In the genomic region with DNA sequence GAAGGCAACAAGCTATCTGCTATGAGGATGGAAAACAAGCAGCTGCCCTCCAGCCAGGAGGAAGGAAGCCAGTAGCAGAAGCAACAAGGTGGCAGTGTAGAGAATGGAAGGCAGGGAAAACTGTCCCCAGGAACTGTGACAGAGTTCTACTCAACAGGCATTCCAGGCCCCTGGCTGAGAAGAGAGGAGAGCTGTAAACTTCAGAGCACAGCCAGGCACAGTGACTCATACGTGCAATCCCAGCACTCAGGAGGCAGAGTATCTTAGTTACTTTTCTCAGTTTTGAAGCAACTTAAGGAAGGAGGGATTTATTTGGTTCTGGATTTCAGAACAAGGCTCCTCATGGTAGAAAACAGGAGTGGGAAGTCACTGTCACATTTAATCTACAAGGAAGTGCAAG, we compare ENCODE assay signal across 10 mouse cellular contexts. TPM values are rescaled to one million over a fixed set of nuclear protein-coding genes. Genes with fewer than 3 reads are reported as not detected.
DNase-seq lines count a peak whose midpoint lies in the region; ATAC-seq lines count a peak whose summit lies in the region.
"Had no signal": no experiment of that assay in that cellular context is flagged by ENCODE, and none has a peak within 500 bp of the region (broad histone marks: within the 10 kb centered on the region; RNA-seq: fewer than 3 reads in every experiment).

No protein-coding gene starts in this region.

- H3K9ac ChIP-seq in heart, embryonic 15.5 days = peak overlapping the region; percentile 23
- H3K9ac ChIP-seq in stomach, embryonic 14.5 days (replicated peaks; ENCODE audit: low read depth, low read length) = no peak overlapping the region
- no peak overlapping the region for H3K9ac ChIP-seq in forebrain, embryonic 15.5 days (replicated peaks)

- DNase-seq in heart, adult 18-20 months = peak; percentile 58 to 69
- no peak for DNase-seq in heart, postnatal 36 days
- DNase-seq in lung, postnatal 36 days = peak; percentile 25
- DNase-seq in lung, postnatal 4 days = no peak
- no peak for DNase-seq in embryo, embryonic 11 days

- no peak overlapping the region for H3K4me2 ChIP-seq in heart, embryonic 15.5 days
- H3K4me2 ChIP-seq in stomach, embryonic 14.5 days (replicated peaks; ENCODE audit: low read depth, low read length) = no peak overlapping the region
- no peak overlapping the region for H3K4me2 ChIP-seq in forebrain, embryonic 15.5 days (replicated peaks)

- H3K36me3 ChIP-seq in heart, embryonic 15.5 days = peaks cover 47% of the 10 kb centered on the region
- H3K36me3 ChIP-seq in stomach, embryonic 14.5 days (ENCODE audit: control insufficient read depth, insufficient read depth, low read length) = peaks cover 18% of the 10 kb centered on the region; the same call in 1 of the 2 replicates
- peaks cover 45% of the 10 kb centered on the region; the same call in 1 of the 2 replicates for H3K36me3 ChIP-seq in forebrain, embryonic 15.5 days

- H3K9me3 ChIP-seq in heart, embryonic 15.5 days (replicated peaks) = peaks cover 3% of the 10 kb centered on the region; the same call in 1 of the 2 replicates
- H3K9me3 ChIP-seq in stomach, embryonic 14.5 days (ENCODE audit: control insufficient read depth, low read depth, low read length) = peaks cover 20% of the 10 kb centered on the region
- H3K9me3 ChIP-seq in forebrain, embryonic 15.5 days = peaks cover 7% of the 10 kb centered on the region; the same call in 1 of the 2 replicates

- no peaks in the 10 kb centered on the region for H3K27me3 ChIP-seq in heart, embryonic 15.5 days
- no peaks in the 10 kb centered on the region for H3K27me3 ChIP-seq in stomach, embryonic 14.5 days (ENCODE audit: control insufficient read depth, insufficient read depth, low read length)
- H3K27me3 ChIP-seq in forebrain, embryonic 15.5 days = no peaks in the 10 kb centered on the region

- intact Hi-C loops in heart, postnatal 36 days (cut with DNase I) = loop anchor here (2.0 kb wide), 1 partner anchor 19 kb away; no protein-coding TSS in a partner anchor

- H3K4me1 ChIP-seq in heart, embryonic 15.5 days (replicated peaks) = peaks cover 80% of the 10 kb centered on the region
- H3K4me1 ChIP-seq in stomach, embryonic 14.5 days (ENCODE audit: control insufficient read depth, insufficient read depth, low read length) = peaks cover 26% of the 10 kb centered on the region
- no peaks in the 10 kb centered on the region; the same call in 1 of the 2 replicates for H3K4me1 ChIP-seq in forebrain, embryonic 15.5 days

- ATAC-seq in heart, embryonic 15.5 days (replicated peaks; ENCODE audit: insufficient number of reproducible peaks, insufficient read depth, low FRiP score, low read depth) = no peak
- ATAC-seq in stomach, embryonic 14.5 days (ENCODE audit: insufficient number of reproducible peaks, insufficient read depth, low FRiP score, low read depth) = no peak
- no peak for ATAC-seq in forebrain, embryonic 15.5 days (replicated peaks)
- ATAC-seq: forebrain, embryonic 16.5 days had no signal

- no peak overlapping the region for H3K4me3 ChIP-seq in heart, embryonic 15.5 days
- H3K4me3 ChIP-seq in stomach, embryonic 14.5 days (ENCODE audit: low read depth, low read length) = no peak overlapping the region
- H3K4me3 ChIP-seq in forebrain, embryonic 15.5 days = no peak overlapping the region

- peak overlapping the region; percentile 96 for H3K27ac ChIP-seq in heart, embryonic 15.5 days
- H3K27ac ChIP-seq in stomach, embryonic 14.5 days (ENCODE audit: low read length) = 0 out of 2 replicates have a peak overlapping the region, but pooled peaks have one; percentile 15
- H3K27ac ChIP-seq in forebrain, embryonic 15.5 days (replicated peaks) = no peak overlapping the region
- H3K27ac ChIP-seq: macrophage had no signal

- 14% methylated on average over 1 of the region's 1 CpGs for WGBS in heart, embryonic 15.5 days
- WGBS in stomach, embryonic 14.5 days = 32% methylated on average over 1 of the region's 1 CpGs
- 65% methylated on average over 1 of the region's 1 CpGs for WGBS in forebrain, embryonic 15.5 days

RNA-seq across cellular contexts. Expression of a gene that starts 31.5 kb away (rescaled TPM):
- total RNA-seq in heart, adult 18-20 months (2021) = 100 to 1,000 TPM; 111 to 115 TPM
- 100 to 1,000 TPM; 109 to 113 TPM for total RNA-seq in heart, postnatal 36 days (2021)
- polyA plus RNA-seq in heart, embryonic 15.5 days (2015; fragmentation: Nextera tagmentation; extraction: Ambion mirVana) = 121 and 127 TPM in 2 replicates
- 46.0 and 51.7 TPM in 2 replicates for polyA plus RNA-seq in stomach, embryonic 14.5 days (2014; fragmentation: Nextera tagmentation; extraction: Ambion mirVana)
- 10.8 and 11.0 TPM in 2 replicates for polyA plus RNA-seq in forebrain, embryonic 15.5 days (2015; fragmentation: Nextera tagmentation; extraction: Ambion mirVana)

Comparison
In these comparisons a context has a peak if more than half of its experiments do, and no peak if none do; other contexts are left out.
1. DNase-seq: peak in heart, adult 18-20 months (2 of 2) and lung, postnatal 36 days (single experiment); none in heart, postnatal 36 days (0 of 2), lung, postnatal 4 days (0 of 2) and embryo, embryonic 11 days (single experiment).